Mouse (Mus musculus): ENCODE measurements around the gene Foxp1. TPM values are rescaled to one million over a fixed set of nuclear protein-coding genes. Genes with fewer than 3 reads are reported as not detected.

Gene Foxp1
- total RNA-seq, 4 experiments from 2014 or later: 143 to 189 (median 162) TPM

DNA sequence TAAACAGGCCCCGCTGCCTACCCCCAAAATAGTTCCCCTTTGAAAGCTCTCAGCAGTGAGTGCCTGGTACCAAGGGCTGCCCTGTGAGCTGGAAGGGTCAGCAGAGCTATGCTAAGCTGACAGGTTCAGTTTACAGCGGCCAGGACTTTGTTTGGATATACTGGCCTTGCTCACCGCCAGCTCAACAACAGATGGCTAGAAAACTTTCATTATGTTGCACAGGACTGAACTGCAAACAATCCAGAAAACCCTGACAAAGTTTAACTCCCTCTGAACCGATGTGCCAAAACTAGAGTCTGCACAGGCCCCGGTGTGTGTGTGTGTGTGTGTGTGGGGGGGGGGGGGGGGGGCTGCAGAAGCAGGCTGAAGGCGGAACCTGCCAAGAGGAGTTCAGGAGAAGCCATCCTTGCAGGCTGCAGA, 421.0 kb downstream of the Foxp1 start:
- DNase-seq (ENCODE audit: low spot score in 2 of 2): no peak

DNA sequence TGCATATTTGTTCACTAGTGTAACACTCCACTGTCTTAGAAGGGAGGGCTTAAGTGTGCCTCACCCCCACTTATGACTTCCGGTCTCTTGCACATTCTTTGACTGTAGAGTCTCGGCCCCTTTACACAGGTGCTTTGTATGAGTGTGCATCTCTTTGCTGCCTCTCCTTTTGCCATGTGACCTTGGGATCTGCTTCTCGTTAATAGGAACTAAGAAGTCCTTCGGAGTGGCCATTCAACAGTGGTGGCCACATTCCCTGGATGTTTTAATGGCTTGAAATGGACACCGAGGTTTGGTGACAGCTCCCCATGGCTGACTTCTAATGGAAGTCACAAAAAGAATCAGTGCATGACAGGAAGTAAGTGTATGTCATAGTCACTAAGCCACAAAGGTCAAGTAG, 422.2 kb downstream of the Foxp1 start:
- DNase-seq (ENCODE audit: low spot score in 2 of 2): no peak

DNA sequence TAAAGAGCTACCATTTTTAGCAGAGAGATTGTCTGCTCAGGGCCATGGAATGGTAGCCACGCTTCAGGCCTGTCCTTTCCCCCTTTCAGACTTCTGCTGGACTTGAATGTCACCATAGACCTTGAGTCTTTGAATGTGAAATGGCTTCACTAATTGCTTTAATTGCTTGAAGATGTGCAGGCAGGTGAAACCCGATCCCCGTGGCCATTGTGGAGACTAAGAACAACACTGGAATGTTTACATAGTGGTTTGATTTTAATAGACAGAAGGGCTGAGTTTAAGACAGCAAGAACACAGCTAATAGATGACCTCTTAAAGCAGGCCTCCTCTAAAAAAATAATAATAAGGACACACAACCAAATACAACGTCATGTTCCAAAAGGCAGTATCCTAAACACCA, 422.7 kb downstream of the Foxp1 start:
- DNase-seq (ENCODE audit: low spot score in 2 of 2): no peak

DNA sequence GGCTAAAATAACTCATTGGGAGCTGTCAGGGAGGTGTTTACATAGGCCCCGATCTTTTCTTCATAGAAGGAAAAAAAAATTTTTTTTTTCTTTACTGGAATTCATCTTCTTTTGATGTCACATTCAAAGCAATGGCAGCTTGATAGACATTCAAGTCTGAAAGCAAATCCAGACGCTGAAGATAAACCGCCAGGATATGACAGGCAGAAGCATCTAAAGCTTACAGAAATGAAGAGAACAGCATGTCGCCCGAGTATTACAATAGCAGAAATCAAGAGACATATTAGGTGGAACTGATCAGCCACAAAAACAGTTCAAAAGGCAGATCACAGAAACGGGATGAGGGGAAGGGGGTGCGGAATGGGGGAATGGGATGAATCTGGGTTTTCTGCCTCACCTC, 425.3 kb downstream of the Foxp1 start:
- no peak for DNase-seq (ENCODE audit: low spot score in 2 of 2)

DNA sequence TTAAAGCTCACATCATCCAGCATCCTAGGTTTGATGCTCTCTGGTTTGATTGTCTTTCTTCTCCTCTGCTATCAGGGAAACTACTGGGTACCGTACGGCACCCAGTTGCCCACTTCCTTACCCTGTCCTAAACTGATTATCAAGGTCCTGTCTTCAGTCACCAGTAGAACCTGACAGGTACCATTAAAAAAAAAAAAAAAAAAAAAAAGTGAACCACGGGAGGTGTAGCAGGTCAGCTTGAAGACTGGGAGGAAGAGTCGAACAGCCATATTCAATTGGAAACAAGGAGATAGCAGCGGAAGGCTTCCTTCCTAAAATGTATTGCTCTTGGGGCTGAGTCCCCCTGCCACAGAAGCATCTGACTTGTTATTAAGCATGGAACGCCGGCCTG, 425.8 kb downstream of the Foxp1 start:
- no peak for DNase-seq (ENCODE audit: low spot score in 2 of 2)

DNA sequence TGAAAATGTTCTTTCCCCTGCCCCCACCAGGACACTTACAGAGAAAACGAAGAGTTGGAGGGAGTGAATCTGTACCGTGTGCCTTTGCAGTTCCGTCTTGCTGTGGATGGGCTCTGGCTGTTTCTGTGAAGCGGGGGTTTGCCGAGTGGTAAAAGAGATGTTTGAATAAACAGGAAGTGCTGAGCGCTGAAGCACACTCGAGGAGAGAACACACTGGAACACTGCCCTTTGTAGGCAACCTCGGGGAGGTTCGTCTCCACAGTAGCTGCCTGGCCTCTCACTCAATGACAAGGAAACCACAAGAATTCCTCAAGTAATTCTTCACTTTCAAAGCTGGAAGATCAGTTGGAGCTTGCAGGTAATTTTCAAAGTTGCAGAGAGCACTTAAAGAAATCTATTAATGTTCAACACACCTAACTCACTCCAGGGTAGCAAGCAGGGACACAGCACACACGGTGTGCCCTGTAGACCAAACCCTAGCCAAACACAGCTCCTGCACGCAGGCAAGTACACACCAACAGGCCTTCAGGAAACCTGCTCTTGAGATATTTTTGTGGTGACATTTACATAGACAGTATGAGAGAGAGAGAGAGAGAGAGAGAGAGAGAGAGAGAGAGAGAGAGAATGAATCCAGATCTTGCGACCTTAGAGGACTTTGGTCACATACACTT, 426.3 kb downstream of the Foxp1 start:
- DNase-seq (ENCODE audit: low spot score in 2 of 2): no peak

DNA sequence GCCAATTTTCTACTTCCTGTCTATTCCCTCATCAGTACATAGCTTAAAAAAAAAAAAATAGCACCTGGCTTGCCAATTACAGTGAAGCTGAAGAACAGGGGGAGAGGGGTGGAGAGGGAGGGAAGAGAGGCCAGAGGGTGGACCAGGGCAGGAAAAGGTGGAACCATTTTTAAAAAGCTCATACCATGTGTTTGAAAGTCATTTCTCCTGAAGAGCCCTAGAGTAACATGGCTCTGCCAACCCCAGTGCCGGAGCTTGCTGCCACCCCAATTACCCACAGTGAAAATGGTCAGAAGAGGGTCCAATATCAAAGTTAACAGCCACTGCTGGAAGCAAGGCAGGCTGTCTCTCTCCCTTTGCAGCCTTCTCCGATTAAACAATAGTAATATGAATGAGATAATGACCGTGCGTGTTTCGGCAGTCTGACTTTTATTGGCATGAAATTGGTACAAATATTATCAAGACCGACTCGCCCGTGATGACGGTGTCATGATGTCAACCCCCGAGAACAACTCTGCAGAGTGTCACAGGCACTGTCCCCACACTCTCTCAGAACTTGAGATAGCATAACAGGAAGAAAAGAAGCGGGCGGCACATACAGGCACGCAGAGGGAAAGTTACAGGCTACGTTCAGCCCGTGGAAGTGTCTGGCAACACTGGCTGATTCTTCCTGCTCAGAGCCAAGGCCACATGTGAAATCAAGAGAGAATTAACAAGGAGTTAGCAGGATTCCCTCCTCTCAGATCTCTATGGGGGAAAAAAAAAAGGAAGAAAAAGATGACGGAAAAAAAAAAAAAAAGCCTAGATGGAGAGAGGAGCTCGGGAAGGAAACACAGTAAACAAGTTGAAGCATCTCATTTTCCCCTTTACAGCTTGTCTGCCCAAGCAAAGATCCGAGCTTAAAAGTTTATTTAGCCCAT, 427.1 kb downstream of the Foxp1 start:
- no peak for DNase-seq (ENCODE audit: low spot score in 2 of 2)

DNA sequence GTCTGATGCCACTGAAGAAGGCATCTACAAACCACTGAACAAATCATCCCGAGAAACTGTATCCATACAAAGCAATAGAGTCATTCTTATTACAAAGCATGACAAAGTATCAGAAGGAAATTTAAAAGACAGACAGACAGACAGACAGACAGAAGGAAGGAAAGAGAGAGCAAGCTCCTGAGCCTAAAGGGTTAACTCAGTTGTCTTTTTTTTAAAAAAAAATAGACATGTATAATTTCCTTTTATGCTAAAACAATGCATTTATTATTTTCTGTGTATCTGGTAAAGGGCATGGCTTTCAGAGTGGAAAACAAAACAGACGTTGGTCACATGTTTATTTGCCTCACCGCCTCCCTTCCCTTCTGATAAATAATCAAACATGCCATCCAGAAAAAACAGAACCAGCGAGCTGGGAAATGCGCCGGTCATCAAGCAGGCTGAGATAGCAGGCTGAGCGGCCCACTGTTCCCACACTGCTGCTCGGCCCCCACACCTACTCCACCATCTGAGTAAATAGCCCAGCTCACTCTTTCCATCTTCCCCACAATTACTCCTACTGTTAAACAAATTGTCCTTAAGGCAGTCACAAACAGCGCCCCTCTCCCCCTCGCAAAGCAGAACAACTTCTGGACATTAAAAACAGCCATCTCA, 428.1 kb downstream of the Foxp1 start:
- DNase-seq (ENCODE audit: low spot score in 2 of 2): no peak

DNA sequence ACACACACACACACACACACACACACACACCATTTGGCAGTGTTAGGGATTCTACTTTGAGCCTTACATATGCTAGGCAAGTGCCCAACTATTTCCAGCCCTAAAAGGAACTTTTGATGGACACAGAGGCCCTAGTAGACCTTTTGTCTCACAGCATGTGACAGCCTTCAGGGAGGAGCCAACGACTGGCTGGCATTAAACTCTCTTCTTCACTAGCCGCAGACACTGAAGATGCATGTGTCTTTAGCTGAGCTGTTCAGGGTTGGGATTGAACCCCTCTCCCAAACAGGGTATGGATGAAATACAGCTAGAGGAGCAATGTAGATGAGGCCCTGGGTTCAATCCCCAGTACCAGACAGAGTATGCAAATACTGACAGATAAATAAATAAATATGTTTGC, 428.7 kb downstream of the Foxp1 start:
- no peak for DNase-seq (ENCODE audit: low spot score in 2 of 2)

DNA sequence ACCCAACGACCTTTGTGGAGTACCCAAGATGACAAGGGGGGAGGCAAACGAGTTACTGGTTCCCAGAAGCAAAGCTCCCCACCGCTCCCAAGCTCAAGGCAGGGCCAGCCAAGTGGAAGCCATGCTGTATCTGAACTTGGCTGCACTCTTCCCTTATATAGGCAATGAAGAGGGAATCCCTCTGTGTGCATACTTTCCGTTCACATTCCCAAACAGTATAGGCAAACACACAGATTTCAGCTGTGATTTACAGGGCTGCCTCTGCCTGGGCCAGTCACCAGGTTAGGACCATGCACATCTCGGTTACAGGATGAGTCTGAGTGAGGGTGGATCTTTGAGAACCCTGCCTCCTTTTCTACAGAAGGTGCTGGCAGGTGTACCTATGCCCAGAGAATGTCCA, 429.3 kb downstream of the Foxp1 start:
- no peak for DNase-seq (ENCODE audit: low spot score in 2 of 2)

DNA sequence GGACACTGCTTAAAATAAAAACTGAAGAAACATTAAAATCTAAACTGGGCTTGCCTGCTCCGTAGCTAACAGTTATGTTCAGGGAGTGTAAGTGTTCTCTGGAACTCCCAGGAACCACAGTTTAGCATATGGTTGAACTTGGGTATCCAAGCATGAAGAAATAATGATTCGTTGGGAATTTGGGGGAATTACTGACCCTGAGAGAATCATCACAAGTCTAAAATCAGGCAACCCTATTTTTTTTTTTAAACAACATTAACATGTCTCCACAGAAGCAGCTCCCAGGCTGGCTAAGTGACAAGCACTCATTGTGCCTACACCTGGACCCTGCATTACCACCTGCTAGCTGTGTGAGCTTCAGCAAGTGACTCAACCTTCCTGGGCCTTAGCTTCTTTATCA, 430.7 kb downstream of the Foxp1 start:
- no peak for DNase-seq (ENCODE audit: low spot score in 2 of 2)

DNA sequence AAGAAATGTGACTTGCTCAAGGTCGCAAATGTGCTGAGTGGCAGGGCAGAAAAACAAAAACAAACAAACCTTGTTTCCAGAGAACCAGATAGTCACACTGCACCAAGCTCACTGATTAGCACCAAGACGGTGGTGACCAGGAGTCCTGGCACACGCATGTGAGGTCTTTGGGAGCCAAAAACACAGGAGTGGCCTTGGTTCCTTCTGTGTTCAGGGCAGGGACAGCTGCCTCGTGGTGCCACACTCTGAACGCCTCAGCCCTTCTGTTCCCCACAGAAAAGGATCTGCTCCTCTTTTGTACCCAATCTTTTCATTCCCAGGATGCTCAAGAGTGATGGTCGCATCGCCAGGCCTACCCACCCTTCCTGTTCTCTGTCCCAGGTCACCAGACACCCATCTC, 434.9 kb downstream of the Foxp1 start:
- no peak for DNase-seq (ENCODE audit: low spot score in 2 of 2)

DNA sequence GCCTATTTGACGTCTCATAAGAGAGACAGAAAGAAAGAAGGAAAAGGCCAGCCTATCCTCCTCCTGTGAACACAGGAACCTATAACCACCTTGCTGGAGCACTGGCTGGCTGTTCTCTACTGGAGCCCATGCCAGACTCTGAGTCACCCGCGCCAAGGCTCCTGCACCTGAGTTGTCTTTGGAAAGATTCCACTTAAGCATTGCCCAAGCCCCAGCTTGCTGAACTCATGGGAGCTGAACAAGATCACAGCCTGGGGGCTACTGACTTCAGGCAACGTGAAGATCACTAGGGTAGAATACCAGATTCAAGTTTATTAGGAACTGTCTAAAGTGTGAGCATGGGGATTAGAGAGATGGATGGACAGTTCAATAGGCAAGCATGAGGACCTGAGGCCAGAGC, 437.6 kb downstream of the Foxp1 start:
- no peak for DNase-seq (ENCODE audit: low spot score in 2 of 2)

DNA sequence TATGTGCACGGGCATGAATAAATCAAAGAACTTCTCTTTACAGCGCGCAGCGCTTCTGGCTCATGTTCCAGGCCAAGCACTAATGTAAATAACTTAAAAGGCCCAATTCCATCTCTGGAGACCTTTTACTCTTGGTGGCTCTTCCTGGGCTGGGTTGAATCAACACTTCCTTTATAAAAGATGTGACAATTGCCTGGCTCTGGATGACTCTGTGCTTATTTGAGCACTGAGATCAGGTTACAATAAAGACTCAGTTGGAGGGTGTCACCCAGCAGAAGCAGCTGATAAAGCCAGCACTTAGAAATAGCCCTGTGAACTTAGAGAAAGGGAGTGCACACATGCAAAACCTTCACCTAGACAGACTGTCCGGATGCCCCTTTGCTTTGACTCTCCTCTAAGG, 441.3 kb downstream of the Foxp1 start:
- DNase-seq (ENCODE audit: low spot score in 2 of 2): no peak

DNA sequence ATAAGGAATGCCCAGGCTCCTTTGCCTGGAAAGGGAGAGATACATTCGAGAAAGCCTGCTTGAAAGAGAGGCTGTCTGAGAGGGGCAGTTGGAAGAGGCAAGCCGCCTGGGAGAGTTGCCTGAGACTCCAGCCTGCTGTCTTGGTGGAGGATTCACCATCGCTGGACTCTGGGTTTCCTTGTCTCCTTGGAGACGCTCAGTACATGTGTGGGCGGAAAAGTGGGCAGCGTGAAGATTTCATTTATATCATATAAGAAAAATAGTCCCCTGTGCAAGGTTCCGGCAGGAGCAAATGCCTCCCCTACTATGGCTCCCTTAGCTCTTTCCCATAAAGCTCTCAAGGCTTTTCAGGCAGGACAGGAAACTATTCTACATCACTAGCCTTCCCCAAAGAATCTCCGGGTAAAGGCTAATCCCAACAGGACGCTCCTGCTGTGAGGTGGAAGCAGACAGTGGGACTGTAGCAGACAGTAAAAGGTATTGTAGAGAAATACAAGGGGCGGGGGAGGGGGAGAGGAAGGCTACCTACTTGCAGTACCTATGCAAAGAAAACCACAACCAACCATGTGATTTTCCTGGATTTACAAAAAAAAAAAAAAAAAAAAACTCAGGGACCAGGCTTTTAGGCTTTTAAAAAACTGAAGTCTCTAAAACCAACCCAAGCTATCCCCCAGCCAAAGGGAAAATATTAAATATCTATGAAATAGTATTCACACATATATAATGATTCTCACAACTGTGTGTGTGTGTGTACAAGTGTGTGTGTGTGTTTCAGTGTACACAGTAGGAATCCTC, 443.3 kb downstream of the Foxp1 start:
- peak in 1 of 2 experiments; percentile 80 for DNase-seq (ENCODE audit: low spot score in 2 of 2)

DNA sequence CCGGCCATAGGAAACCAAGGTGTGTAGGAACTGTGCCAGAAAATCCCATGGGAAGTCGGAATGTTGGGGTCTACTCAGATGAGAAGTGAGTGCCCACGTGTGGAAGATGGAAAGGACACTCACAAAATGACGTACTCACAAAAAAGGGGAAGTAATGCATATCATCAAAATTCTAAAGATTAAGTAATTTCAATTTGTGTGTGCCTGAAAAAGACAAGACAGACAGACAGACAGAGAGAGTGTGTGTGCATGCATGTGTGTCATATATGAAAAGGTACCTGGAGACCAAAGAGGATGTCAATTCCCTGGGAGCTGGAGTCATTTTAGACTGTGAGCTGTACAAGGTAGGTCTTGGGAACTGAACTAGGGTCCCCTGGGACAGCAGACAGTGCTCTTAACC, 444.4 kb downstream of the Foxp1 start:
- no peak for DNase-seq (ENCODE audit: low spot score in 2 of 2)

DNA sequence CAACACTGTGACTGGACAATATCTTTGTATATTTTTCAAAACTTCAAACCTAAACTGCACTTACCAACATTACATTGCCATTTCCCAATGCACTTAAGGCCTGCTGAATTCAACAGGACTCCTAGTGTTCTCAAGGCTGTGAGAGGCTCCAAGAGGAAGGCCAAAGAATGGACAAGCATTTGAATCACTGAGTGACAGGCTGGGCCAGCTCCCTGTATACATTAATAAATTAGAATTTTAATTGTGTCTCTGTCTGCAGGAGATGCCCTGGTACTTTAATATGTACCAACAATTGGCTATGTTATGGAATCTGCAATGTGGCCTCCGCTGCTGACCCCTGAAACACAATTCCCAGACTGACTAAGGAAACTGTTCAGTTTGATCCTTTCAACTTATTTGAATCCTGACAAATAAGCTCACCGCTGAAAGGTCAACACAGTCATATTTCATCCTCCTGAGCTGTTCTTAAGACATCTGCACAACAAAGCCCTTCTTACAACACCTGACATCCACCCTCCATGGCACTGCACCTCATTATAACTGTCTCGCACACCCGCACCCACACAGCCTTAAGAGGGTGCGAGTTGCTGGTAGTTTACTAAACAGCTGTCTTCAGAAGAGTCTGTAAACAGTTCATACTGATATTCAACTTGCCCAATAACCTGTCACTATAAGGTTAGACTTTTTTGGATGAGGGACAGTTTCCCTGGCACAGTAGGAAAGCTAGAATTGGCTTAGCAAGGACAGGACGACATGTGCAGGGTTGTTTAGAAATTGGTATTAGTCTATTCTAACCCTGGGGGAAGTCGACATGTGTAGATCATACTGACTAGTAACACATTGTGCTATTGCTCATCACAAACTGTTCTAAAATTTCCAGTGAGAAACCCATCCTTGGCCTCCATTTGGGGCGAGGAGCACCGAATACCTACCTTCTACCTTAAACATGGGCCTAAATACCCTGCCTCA, 448.9 kb downstream of the Foxp1 start:
- DNase-seq (ENCODE audit: low spot score in 2 of 2): no peak

DNA sequence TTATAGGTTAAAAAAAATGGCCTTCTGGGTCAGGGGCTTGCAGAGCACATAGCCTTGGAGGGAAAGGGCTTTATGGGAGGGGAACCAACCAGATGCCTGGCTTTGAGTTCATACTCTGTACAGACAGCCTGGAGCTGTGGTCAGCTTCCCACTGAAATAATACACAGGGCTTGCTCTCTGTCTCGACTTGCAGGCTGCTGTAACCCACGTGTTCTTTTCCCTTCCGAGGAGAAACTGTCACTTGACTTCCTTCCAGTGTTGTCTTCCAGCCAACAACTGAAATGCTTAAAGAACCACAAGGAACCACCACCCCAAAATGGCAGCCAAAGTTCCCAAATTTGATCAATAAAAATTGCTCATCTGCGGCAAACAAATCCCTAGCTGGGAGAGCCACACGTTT, 451.8 kb downstream of the Foxp1 start:
- DNase-seq (ENCODE audit: low spot score in 2 of 2): no peak

DNA sequence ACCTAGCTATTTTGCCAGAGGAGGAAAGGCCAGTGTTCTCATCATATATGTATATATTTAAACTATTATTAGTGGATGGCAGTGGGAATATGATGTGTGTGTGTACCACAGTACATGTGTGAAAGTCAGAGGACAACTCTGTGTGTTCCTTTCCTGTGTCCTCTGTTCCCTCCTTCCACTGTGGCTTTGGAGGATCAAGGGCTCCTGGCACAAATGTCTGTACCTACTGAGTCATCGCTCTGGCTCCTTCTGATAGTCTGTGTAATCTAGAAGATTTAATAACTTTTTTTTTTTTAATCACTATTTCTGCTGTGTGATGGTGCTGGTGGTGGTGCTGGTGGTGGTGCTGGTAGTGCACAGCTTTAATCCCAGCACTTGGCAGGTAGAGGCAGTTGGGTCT, 452.8 kb downstream of the Foxp1 start:
- DNase-seq (ENCODE audit: low spot score in 2 of 2): no peak

DNA sequence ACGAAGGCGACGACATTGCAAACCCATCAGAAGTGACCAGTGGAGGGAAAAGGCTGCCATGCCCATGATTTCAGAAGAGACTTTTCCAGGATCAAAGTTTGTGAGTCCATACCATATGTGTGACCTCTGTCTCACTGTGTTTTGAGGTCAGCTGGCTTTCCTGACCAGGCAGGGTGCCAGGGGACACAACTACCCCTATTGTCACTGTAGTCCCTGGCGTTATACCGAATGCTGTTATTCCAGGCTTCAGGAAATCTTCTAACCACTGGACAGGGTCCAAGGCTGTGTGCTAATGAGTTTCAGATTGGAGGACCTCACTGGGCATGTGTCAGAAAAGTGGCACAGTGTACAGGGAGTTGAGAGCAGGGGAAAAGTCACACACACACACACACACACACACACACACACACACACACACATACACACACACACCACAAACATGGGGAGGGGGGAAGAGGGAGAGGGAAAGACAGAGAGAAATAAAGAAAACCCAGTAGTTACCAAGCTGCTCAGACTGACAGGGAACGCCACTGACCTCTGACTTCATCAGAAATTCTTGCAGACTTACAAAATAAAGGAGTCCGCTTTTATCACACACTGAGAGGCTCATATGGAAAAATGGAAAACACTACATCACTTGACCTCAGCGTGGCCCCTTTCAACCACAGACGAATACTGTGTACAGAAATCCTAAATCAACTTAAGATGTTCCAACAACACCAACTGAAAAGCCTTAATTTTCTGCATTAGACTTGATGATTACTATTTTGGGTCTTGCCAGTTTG, 456.8 kb downstream of the Foxp1 start:
- no peak for DNase-seq (ENCODE audit: low spot score in 2 of 2)

All from left cerebral cortex, adult 8-10 months (tissue).